Mouse (Mus musculus) embryo, embryonic 11 days (tissue): ENCODE results near the gene Ptprt.
A peak's percentile ranks its signal among the peaks of the same experiment; 100 is the strongest.
"Not testable (repeated sequence)": the region's sequence is repeated elsewhere in the genome, so short reads cannot be mapped to it uniquely, and the experiment has no call there.

Experiments
- DNase-seq: peaks from one replicate; pipeline ENCODE4 v3.0.0-alpha.2; 2015

The Ptprt gene

DNA sequence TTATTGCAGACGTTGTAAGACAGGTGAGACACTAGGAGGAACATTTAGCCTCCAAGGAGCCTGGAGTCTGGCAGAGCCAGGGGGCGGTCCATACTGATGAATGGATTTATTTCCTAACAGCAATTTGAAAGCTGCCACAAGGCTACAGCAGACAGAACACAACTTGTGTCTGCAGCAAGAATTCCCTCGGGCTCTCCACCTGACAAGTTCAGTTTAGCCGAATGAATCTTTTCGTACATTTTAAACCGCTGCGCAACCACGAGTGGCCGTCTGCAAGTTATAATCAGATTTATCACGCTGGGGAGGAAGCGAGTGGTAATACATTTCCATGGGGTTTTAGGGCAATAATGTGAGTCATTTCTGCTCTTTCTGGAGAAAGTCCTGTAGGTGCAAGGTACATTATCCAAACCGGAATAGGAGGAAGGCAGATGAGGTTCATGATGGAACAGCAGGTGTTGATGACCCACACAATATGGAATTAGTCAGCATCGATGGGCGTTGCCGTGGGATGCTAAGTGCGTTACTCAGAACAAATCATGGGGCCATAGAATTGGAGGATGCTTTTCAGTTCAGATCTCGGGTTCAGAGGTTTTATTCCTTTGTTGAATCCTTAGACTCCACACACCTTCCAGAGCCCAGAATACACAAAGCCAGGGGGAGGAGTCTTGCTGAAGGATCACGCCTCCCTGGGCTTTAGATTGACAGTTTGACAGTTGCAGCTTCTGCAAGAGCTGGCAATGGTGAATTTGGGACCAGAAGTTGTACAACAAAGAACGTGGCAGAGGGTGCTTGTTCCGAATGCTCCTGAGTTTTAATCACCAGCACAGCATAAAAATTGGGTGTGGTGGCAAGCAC, 478.1 kb downstream of the Ptprt start:
- DNase-seq = peak; percentile 5

DNA sequence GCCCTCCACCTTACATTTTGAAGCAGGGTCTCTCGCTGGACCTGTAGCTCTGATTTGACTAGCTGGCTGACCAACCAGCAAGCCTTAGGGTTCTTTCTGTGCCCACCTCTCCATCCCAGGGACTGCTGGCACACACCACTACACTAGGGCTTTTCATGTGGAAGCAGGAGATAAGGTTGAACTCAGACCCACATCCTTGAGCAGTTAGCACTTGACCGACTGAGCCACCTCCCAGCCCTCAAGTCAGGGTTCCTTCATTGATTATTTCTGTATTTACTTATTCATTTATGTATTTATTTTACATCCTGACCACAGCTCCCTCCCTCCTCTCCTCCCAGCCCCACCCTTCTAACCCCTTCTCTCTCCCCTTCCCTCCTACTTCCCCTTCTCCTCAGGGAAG, 479.1 kb downstream of the Ptprt start:
- no peak for DNase-seq

DNA sequence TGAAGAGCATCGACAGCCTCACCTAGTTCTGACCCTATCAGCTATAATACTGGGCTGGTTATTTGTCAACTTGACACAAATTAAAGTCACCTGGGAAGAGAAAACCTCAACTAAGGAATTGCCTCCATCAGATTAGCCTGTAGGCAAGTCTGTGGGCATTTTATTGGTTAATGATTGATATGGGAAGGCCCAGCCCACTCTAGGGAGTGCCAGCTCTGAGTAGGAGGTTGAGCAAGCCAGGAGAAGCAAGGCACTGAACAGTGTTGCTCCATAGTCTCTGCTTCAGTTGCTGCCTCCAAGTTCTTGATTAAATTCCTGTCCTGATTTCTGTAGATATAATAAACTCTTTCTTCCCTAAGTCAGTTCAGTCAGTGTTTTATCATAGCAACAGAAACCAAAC, 488.4 kb downstream of the Ptprt start:
- no peak for DNase-seq

DNA sequence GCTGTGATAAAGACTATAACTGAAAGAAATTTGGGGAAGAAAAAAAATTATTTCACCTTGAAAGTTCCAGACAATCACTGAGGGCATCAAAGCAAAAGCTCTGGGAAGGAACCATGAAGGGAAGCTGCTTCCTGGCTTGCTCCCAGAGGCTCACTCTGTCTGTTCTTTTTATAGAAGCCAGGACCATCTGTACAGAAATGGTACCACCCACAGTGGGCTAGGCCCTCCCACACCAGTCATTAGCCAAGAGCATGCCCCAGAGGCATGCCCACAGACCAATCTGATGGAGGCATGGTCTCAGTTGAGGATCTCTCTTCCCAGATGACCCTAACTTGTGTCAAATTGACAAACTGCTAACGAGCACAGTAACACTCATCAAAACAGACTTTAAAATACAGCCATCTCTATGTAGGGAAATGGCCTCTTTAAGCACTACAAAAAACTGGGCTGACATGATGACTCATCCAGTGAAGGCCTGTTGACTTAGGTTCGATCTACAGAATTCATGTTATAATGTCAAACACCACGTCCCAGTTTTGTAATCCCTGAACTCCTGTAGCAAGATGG, 519.0 kb downstream of the Ptprt start:
- no peak for DNase-seq

DNA sequence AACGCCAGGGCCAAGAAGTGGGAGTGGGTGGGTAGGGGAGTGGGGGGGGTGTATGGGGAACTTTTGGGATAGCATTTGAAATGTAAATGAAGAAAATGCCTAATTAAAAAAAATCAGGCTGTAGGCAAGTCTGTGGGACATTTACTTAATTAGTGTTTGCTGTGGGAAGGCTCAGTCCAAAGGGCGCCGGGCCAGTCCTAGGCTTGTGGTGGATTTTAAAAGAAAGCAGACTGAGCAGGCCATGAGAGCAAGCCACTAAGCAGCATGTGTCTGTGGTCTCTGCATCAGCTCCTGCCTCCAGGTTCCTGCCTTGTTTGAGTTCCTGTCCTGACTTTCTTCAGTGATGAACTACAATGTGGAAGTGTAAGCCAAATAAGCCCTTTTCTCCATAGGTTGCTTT, 524.8 kb downstream of the Ptprt start:
- DNase-seq = not testable (repeated sequence)

DNA sequence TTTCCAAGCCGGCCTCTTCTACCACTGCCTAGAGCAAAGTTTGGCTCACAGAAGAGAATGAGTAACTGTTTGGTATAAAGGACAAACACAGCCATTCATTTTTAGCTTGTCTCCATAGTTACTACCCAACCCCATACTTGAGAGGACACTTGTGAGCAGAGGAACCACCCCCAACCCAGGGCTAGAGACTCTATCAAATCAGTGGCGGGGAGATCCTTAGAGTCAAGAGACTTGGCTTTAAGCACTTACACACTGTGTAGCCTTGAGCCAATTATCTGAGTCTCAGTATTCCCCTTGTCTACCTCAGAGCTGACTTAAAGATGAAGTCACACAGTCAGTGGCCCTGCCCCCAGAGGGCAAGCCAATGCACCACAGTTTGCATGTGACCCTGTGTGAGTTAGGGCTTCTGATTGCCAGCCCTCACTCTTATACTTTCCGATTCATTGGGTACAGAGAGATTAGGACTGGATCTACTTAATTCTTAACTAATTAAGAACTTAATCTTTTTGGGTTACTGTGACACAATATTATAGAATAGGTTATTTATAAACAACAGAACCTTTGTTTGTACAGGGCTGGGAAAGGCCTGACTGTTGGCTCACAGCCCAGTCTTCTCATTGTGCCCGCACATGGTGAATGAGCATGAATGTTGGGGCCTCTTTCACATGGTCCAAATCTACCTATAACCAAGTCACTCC, 529.2 kb downstream of the Ptprt start:
- no peak for DNase-seq

DNA sequence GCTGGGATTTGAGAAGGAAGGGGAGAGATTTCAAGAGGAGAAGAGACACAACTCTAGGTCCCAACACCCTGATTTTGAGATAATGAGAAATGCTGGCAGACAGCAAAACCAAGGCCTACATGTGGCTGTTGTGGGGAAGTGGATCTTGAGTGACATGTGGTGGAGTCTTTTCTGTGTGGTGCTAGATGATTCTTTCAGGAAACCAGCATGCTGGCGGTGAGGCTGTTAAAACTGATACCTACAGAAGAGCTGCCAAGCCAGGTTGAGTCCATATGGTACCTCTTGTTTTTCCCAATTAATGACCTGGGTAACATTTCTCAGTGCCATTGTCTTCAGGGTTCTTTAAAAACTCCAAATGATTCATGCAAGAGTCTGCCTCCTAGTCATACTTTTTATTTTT, 531.1 kb downstream of the Ptprt start:
- DNase-seq = no peak

DNA sequence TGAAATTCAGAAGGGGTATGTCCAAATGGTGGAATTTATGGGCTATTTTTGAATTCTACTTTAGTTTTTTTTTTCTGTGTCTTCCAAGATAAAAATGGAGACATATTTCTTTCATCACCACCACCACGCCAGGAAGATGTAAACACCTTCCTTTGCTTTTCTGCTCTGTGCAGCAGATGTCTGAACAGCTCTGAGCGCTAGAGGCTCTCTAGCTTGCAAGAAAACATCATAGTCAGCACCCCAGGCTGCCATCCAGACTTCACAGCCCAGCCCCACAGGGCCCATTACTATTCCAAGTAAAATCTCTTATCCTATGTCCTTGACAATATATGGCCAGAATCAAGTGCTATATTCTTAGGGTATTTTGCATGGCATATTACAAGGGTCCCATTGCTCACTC, 542.9 kb downstream of the Ptprt start:
- no peak for DNase-seq

DNA sequence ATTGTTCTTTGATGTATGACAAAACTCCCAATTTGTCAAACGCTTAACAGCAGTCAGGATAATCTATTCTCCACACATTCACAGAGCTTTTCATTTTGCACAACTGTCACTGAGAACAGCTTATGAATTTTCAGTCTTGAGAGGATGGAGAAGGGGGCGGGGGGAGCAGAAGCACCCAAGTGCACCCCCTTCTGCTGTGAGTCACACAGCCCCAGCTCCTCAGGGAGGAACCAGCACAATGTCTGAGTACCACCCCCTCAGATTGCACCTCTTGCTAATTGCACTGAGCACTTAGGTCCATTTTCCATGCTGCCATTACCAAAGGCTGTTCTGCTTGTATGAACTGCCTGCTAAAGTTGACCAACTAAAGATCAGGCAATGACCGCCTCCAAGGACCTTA, 578.6 kb downstream of the Ptprt start:
- no peak for DNase-seq

DNA sequence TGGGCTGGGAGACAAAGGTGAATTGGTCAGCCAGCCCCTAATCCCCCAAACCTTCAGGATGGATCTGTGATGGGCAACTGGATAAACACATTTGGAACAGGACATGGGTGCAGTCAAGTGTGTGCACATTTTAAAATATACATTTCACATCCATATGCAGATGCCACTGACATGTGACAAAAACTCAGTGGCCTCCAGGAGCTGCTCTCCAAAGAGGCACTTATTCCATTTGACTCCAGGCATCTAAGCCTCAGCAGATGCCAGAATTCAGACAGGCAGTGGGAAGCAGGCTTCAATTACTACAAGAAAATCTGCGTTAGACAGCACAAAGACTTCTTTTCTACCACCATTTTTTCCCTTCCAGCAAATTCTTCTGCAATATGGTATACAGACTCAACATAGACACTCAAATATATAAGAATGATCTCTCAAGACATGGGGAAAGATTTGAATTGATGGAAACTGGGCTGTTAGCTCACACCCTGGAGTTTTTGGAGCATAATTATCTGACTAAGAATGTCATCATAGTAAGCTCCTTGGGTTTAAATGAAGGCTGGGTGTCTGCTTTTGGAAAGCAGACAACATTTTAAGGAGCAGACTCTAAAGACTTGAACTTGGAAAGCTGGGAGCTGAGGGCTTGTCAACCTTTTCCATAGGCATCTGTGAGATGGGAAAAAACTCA, 580.1 kb downstream of the Ptprt start:
- DNase-seq = no peak

DNA sequence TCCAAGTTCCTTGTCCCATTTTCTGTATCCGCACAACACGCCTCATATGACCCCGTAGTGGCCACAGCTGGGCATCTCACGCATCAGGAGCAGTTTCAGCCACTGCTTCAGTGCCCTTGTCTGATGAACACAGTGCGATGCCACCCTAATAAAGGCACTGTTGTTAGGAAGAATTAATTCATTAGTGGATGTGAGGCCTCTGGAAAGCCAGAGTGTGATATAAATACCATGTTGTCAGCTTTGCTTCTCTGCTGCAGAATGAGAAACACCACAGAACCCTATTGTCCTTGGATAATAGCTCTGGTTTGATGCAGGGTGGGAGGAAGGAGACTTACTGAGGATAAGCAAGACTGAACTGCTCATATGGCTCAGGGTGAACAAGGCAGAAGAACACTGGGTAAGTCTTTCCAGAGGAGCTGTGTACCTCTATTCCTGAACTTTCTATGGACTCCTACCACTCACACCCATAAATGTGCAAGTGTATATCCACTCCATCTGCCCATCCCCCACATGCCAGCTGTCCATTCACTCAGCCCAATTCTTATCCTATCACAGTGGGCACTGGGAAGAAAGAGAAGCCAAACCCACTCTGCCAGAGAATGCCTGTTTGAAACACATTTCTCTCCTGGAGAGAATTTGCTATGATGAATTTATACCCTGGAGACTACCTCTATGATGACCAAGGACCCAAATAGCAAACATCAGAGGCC, 582.2 kb downstream of the Ptprt start:
- no peak for DNase-seq

DNA sequence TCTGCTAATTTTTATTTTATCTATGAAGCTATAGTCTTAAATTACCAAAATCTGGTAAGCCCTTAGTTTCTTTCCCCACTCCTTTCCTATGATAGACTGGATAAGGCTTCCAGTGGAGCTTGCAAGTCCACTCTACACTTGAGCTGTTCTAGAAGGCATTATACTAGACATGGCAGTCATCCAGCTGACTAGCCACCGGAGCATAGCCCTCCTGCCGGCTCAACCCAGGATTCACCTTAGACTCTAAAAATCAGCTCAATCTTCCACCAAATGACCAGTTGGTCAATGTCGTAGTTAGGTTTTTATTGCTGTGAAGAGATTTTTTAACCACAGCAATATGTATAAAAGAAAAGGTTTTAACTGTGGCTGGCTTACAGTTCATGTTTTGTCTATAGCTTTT, 608.1 kb downstream of the Ptprt start:
- DNase-seq = no peak

DNA sequence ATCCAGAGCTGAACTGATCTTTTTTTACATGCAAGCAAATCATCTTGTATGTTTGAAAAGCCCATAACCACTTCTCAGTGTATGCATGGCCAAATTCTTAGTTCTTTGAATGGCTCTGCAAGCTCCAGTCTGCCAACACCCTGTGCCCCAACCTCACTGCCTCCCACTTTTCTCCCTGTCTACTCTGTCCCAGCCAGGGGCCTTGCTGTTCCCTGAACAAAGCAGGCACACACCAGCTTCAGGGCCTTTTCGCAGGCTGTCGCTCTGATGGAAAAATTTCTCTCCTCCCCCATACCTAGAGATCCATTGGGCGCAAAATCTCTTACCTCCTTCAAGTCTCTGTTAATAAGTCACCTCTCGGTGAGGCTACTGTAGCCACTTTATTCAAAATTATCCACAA, 610.7 kb downstream of the Ptprt start:
- DNase-seq = no peak

DNA sequence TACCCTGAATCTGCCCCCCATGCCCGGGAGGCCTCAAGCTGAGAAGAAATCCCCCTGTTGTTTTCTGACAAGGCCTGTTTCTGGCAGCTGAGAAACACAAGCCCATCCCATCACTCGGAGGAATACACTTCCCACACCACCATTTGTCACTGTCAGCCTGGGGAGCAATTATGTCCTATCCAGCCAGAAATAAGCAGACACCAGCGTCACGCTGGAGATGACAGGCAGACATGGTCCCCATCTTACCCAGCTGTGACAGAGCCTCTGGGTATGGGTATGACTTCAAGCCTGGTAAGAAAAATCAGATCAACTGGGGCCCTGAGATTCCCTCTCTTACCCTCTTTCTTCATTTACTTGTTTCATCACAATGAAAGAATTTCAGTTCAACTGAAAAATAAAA, 625.3 kb downstream of the Ptprt start:
- no peak for DNase-seq

DNA sequence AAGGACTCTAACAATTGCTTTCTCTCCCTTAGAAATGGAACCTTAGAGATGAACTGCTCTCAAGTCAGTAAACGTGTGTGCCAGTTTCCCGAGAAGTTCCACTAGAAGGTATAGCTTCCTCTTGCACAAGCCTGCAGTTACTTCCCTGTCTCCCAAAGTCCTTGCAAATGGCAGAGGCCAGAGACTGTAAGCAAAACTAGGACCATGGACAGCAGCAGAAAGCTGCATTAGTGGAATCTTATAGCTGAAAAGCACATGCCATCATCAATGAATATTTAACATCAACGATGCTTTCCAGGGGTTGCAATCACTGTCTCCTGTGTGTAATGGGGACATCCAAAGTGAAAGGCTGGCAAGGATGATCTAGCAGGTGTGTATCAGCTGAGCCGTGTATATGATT, 629.3 kb downstream of the Ptprt start:
- DNase-seq = peak; percentile 68

DNA sequence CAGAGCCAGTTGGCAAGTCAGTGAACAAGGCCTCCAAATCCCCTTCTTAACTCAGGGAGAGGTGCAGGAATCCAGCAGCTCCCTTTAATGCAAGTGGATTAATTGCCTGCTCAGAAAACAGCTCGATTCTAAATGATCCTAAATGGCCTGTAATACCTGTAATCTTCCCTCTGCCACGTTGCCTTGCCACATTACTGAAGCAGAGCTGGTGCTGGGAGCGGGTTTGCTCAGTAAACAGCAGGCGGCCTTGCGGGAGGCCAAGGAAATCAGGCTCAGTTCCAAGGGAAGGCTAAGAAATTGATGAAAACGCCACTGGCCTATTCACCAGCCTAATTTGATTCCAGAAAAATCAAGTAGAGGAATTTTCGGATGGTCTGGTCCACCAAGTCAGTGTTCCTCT, 659.9 kb downstream of the Ptprt start:
- no peak for DNase-seq

DNA sequence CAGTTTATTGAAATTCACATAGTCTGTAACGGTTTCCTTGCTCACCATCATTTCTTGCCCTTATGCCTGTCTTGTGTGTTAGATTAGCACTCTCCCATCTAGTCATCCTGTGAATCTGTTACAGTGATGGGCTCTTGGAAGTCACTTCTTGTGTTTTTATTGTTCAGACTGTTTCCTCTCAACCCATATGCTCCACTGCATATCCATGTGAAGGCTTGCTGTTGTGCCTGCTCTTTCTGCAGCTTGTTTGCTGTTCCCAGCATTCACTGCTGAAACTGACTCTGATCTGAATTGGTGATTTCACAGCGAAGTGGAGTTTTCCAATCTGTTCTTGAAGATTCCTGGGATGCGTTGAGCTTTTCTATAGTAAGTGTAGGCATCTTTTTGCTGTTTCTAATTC, 678.6 kb downstream of the Ptprt start:
- no peak for DNase-seq

DNA sequence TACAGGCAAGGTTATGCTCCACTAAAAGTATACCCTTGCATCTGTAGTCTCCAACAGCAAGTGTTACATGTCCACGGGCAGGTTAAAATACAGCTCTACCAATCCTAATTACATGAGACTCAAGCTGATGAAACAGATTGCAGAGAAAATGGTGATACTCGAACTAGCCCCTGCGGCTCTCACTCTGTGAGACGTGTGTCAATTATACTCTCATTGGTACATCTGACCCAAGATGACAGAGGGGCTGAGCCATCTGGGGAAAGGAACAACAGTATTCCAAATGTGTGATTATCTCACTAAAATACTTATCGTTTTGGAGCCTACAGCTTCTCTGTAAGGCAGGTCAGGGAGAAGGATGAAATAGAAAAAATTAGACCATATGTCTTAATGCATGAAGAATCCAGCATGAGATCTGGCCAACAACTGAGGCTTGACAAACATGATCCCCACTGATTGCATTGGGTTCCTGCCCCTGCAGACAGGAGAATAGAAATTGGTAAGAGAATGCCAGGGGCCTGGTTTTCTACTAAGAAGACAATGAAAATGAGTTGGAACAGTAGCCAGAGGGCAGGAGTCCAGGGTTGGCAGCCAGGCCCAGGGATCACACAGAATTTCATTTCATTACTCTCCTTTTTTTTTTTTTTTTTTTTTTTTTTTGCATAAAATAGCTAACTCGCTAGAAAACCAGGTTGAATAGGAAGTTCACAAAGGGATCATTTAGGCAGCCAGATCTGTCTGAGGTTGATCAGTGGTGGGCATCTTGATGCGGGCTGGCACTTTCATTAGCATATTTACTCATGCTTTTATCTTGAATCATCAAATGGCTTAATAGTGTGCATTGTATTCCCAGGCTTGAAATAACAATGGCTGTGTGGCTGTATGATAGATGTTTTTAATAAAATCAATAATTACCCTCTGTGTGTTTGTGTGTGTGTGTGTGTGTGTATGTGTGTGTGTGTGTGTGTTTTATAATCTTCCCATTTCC, 699.5 kb downstream of the Ptprt start:
- no peak for DNase-seq

DNA sequence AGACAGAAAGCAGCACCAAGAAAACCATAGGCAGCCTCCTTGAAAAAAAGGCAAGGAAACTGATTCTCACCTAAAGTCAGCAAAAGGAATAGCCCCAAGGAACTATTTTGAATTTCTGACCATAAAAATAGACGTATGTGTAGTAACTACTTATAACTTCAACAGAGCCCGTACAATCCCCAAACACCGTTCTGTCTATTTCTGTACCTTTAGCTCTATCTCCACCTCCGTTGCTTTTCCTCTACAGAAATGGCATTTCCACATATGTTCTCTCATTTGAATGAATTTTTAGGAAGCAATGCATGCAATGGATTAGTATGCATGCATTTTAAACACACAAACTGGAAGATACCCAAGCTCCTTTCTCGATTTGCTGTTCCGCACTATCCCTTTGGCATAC, 715.5 kb downstream of the Ptprt start:
- no peak for DNase-seq

DNA sequence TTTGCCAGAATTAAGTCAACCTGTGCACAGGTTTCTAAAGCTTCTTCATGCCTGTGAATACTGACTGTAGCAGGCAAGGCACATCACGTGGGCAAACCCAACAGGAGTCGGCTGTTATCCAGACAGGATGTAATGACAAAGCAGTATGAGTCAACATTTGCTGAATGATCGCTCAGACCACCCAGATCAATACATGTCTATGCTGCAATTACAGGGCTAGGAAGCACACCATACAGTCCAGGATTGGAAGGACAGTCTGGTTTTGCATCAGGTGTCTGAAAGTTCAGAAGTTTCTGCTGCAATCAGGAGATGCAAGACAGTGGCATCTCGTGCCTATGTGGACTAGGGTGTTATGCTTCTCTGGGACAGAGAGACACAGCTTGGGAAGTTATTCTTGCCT, 716.3 kb downstream of the Ptprt start:
- no peak for DNase-seq

DNA sequence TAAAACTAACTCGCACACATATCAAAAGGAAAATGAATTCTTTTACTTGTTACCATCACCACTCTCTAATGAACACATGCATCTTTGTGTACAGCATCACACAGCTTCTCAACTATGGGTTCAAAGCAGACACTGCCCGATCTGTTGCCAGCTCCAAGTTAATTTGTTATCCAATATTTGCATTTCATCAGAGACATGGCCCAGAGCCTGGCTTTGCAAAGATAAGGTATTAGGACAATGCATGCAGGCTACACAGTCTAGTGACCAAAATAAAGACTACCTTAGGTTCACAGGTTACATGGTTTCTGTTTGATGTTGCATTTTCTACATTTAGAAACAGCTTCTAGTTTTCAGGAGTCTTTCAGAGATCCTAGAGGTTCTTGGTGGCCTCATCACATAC, 719.0 kb downstream of the Ptprt start:
- DNase-seq = no peak

DNA sequence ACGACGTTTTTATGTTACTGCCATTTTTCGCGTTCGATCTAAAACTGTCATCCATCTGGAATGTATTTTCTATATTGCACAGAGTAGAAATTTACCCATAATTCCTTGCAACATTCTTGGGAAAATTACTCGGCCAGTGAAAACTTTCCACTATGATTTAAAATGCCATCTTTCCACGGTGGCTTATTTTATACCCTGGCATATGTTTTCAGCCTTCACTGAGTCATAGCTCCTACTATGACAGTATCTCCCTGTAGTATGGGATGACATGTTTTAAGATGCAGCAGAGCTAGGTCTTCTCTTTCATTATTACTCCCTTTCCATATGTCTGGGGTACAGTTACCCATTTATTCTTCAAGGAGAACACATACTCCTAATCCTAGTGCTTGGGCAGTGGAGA, 753.7 kb downstream of the Ptprt start:
- no peak for DNase-seq
